Mouse (Mus musculus) embryonic fibroblast, embryonic 13.5 days (primary cell): ENCODE results near the gene Evi5l.

ENCODE experiments used
- CTCF ChIP-seq: IDR thresholded peaks from 2 replicates; pipeline ENCODE4 v1.5.1; 2011; ENCODE audit warnings: mild to moderate bottlenecking, control low read depth, low read length, moderate library complexity, borderline replicate concordance; ENCODE audit not compliant: insufficient read depth
- POLR2A ChIP-seq: IDR thresholded peaks from 2 replicates; pipeline ENCODE4 v1.6.1; 2011; ENCODE audit warnings: low read depth, mild to moderate bottlenecking, control low read depth, low read length, moderate library complexity

DNA sequence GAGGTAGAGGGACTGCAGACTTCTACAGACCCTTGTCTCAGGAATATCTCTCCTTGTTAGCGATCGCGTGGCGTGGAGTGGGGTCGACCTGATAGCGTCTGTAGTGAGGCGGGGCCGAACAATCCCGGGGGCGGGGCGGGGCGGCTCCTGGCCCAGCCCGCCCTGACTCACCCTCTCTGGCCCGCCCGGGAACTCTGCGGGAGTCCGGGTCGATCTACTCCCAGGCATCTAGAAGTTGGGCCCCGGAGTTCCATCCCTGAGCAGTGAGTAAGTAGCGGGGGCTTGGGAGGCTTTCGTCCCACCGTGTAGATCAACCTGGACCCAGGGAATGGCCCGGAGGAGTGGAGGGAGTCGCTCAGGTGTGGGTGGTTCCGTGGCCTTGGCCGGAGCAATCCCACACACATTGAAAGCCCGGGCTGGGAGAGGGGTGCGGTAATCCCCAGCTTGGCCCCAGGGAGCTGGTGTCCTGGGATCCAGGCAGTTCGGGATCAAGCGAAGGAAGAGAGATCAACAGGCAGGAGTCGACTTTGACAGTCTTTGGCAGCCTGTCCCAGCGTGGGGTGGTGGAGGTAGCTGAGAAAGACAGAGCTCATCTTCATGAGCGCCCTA lies 60.5 kb downstream of the Evi5l start, which contains the start of gene Lrrc8e:
- TF ChIP-seq CTCF (no peak), POLR2A (peak; percentile 41; the same call in 1 of the 2 replicates)
